22 mouse cellular contexts compared by ENCODE assay signal in the genomic region with DNA sequence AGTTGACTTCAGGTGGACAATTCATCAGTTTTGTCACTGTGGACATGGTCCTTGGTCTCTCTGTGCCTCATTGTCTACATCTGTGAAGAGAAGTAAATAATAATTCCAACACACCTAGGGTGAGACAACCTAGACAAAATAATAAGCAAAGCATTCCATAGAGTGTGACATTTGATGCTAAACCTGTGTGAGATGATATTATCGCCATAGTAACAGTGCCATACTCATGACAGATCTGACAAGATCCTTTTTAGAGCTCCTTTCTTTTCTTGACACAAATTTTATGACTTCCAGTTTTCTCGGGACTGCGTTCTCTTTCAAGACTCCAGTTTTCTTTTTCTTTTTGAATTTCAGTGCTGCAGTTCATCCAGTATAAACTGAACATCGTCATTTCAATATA.
DNase-seq lines count a peak whose midpoint lies in the region; ATAC-seq and TF ChIP-seq lines count a peak whose summit lies in the region.
"Had no signal": no experiment of that assay in that cellular context is flagged by ENCODE, and none has a peak within 500 bp of the region (broad histone marks: within the 10 kb centered on the region; RNA-seq: fewer than 3 reads in every experiment).

No protein-coding gene starts in this region.

- no peak overlapping the region for H3K9ac ChIP-seq in forebrain, embryonic 13.5 days
- no peak overlapping the region for H3K9ac ChIP-seq in forebrain, embryonic 15.5 days (replicated peaks)
- H3K9ac ChIP-seq in forebrain, embryonic 16.5 days (replicated peaks; ENCODE audit: low read depth, low read length): no peak overlapping the region
- no peak overlapping the region for H3K9ac ChIP-seq in forebrain, embryonic 14.5 days (ENCODE audit: low read length)
- no peak overlapping the region for H3K9ac ChIP-seq in forebrain, postnatal 0 days
- no peak overlapping the region for H3K9ac ChIP-seq in midbrain, embryonic 11.5 days (ENCODE audit: low read length)
- no peak overlapping the region for H3K9ac ChIP-seq in midbrain, embryonic 16.5 days (ENCODE audit: low read depth, low read length)

- ATAC-seq in forebrain, embryonic 13.5 days: peak; percentile 48; the same call in 1 of the 2 replicates
- no peak for ATAC-seq in forebrain, embryonic 15.5 days (replicated peaks)
- peak; percentile 59 for ATAC-seq in forebrain, embryonic 16.5 days
- ATAC-seq in forebrain, embryonic 14.5 days: no peak
- peak; percentile 82 for ATAC-seq in forebrain, postnatal 0 days
- no peak for ATAC-seq in midbrain, embryonic 11.5 days (ENCODE audit: low FRiP score)
- no peak for ATAC-seq in midbrain, embryonic 16.5 days
- ATAC-seq: activated CD4-positive, CD25-positive, alpha-beta regulatory T cell, adult 4 months; CD4-positive, CD25-positive, alpha-beta regulatory T cell, adult 4 months; Patski had no signal

- WGBS in forebrain, embryonic 13.5 days: 90% methylated on average over 4 of the region's 4 CpGs
- 82% methylated on average over 4 of the region's 4 CpGs for WGBS in forebrain, embryonic 15.5 days
- 84% methylated on average over 4 of the region's 4 CpGs for WGBS in forebrain, embryonic 16.5 days
- WGBS in forebrain, embryonic 14.5 days: 89% methylated on average over 4 of the region's 4 CpGs
- 69% methylated on average over 4 of the region's 4 CpGs for WGBS in forebrain, postnatal 0 days
- 94% methylated on average over 4 of the region's 4 CpGs for WGBS in forebrain, embryonic 10.5 days
- WGBS in midbrain, embryonic 11.5 days: 89% methylated on average over 4 of the region's 4 CpGs
- 79% methylated on average over 4 of the region's 4 CpGs for WGBS in midbrain, embryonic 16.5 days

- TF ChIP-seq CTCF in forebrain, postnatal 0 days (IDR thresholded peaks at IDR 0.05; ENCODE audit: low read depth): no peak

- H3K27me3 ChIP-seq in forebrain, embryonic 13.5 days: no peaks in the 10 kb centered on the region
- H3K27me3 ChIP-seq in forebrain, embryonic 15.5 days: no peaks in the 10 kb centered on the region
- no peaks in the 10 kb centered on the region for H3K27me3 ChIP-seq in forebrain, embryonic 16.5 days (replicated peaks; ENCODE audit: control insufficient read depth, insufficient read depth, low read length)
- H3K27me3 ChIP-seq in forebrain, embryonic 14.5 days (replicated peaks; ENCODE audit: control insufficient read depth, insufficient read depth, low read length): no peaks in the 10 kb centered on the region
- H3K27me3 ChIP-seq in forebrain, postnatal 0 days (ENCODE audit: insufficient read depth, low read length): no peaks in the 10 kb centered on the region
- H3K27me3 ChIP-seq in forebrain, embryonic 10.5 days (ENCODE audit: poor library complexity, severe bottlenecking): no peaks in the 10 kb centered on the region
- H3K27me3 ChIP-seq in midbrain, embryonic 11.5 days (ENCODE audit: control insufficient read depth, insufficient read depth, low read length): no peaks in the 10 kb centered on the region
- no peaks in the 10 kb centered on the region for H3K27me3 ChIP-seq in midbrain, embryonic 16.5 days (ENCODE audit: control insufficient read depth, insufficient read depth, low read depth, low read length)
- H3K27me3 ChIP-seq: CH12.LX, Patski had no signal

- no peak for DNase-seq in forebrain, embryonic 14.5 days (ENCODE audit: low spot score)
- no peak for DNase-seq in forebrain, postnatal 0 days
- no peak for DNase-seq in forebrain, embryonic 10.5 days (ENCODE audit: extremely low spot score, low spot score)
- DNase-seq in midbrain, embryonic 11.5 days (ENCODE audit: low spot score, missing footprints): peak; percentile 47
- DNase-seq: adrenal gland, adult 2 months; adrenal gland, adult 8-10 months; adrenal gland, postnatal 10 days; adrenal gland, postnatal 14 days; adrenal gland, postnatal 25 days; adrenal gland, postnatal 36 days; B cell, adult 2 months; cerebellum, adult 11 months; cerebellum, adult 11-12 months had no signal

- H3K4me3 ChIP-seq in forebrain, embryonic 13.5 days: no peak overlapping the region
- no peak overlapping the region for H3K4me3 ChIP-seq in forebrain, embryonic 15.5 days
- no peak overlapping the region for H3K4me3 ChIP-seq in forebrain, embryonic 16.5 days (replicated peaks; ENCODE audit: low read length)
- H3K4me3 ChIP-seq in forebrain, embryonic 14.5 days (ENCODE audit: low read depth, low read length): no peak overlapping the region
- H3K4me3 ChIP-seq in forebrain, postnatal 0 days (ENCODE audit: low read depth, low read length): no peak overlapping the region
- no peak overlapping the region for H3K4me3 ChIP-seq in forebrain, embryonic 10.5 days
- no peak overlapping the region for H3K4me3 ChIP-seq in midbrain, embryonic 11.5 days (ENCODE audit: low read depth, low read length)
- no peak overlapping the region for H3K4me3 ChIP-seq in midbrain, embryonic 16.5 days (ENCODE audit: low read depth, low read length)

- no peaks in the 10 kb centered on the region for H3K9me3 ChIP-seq in forebrain, embryonic 13.5 days (replicated peaks)
- no peaks in the 10 kb centered on the region for H3K9me3 ChIP-seq in forebrain, embryonic 15.5 days
- H3K9me3 ChIP-seq in forebrain, embryonic 16.5 days (ENCODE audit: control insufficient read depth, low read length): no peaks in the 10 kb centered on the region
- no peaks in the 10 kb centered on the region for H3K9me3 ChIP-seq in forebrain, embryonic 14.5 days (replicated peaks; ENCODE audit: control insufficient read depth, low read length)
- H3K9me3 ChIP-seq in forebrain, postnatal 0 days (ENCODE audit: low read length): no peaks in the 10 kb centered on the region
- no peaks in the 10 kb centered on the region for H3K9me3 ChIP-seq in forebrain, embryonic 10.5 days
- no peaks in the 10 kb centered on the region for H3K9me3 ChIP-seq in midbrain, embryonic 11.5 days (ENCODE audit: control insufficient read depth, low read length)
- no peaks in the 10 kb centered on the region for H3K9me3 ChIP-seq in midbrain, embryonic 16.5 days (replicated peaks; ENCODE audit: control insufficient read depth, low read length, poor library complexity, severe bottlenecking)

- H3K36me3 ChIP-seq in forebrain, embryonic 13.5 days (ENCODE audit: poor library complexity, severe bottlenecking): no peaks in the 10 kb centered on the region
- no peaks in the 10 kb centered on the region for H3K36me3 ChIP-seq in forebrain, embryonic 15.5 days
- no peaks in the 10 kb centered on the region for H3K36me3 ChIP-seq in forebrain, embryonic 16.5 days (ENCODE audit: control insufficient read depth, insufficient read depth)
- no peaks in the 10 kb centered on the region for H3K36me3 ChIP-seq in forebrain, embryonic 14.5 days (ENCODE audit: control insufficient read depth, insufficient read depth, low read length)
- H3K36me3 ChIP-seq in forebrain, postnatal 0 days (ENCODE audit: insufficient read depth): no peaks in the 10 kb centered on the region
- H3K36me3 ChIP-seq in forebrain, embryonic 10.5 days (replicated peaks): no peaks in the 10 kb centered on the region
- H3K36me3 ChIP-seq in midbrain, embryonic 11.5 days (ENCODE audit: control insufficient read depth, insufficient read depth, low read length): no peaks in the 10 kb centered on the region
- H3K36me3 ChIP-seq in midbrain, embryonic 16.5 days (ENCODE audit: control insufficient read depth, insufficient read depth, low read length): no peaks in the 10 kb centered on the region
- H3K36me3 ChIP-seq: G1E had no signal

- H3K4me1 ChIP-seq in forebrain, embryonic 13.5 days: 0 out of 2 replicates have a peak, but pooled peaks cover 2% of the 10 kb centered on the region
- no peaks in the 10 kb centered on the region for H3K4me1 ChIP-seq in forebrain, embryonic 15.5 days
- H3K4me1 ChIP-seq in forebrain, embryonic 16.5 days (replicated peaks; ENCODE audit: control insufficient read depth, insufficient read depth, low read length): no peaks in the 10 kb centered on the region
- H3K4me1 ChIP-seq in forebrain, embryonic 14.5 days (ENCODE audit: control insufficient read depth, insufficient read depth, low read length): no peaks in the 10 kb centered on the region
- H3K4me1 ChIP-seq in forebrain, postnatal 0 days (ENCODE audit: insufficient read depth): peaks cover 3% of the 10 kb centered on the region; the same call in 1 of the 2 replicates
- H3K4me1 ChIP-seq in forebrain, embryonic 10.5 days: no peaks in the 10 kb centered on the region
- no peaks in the 10 kb centered on the region for H3K4me1 ChIP-seq in midbrain, embryonic 11.5 days (ENCODE audit: control insufficient read depth, insufficient read depth, low read length)
- H3K4me1 ChIP-seq in midbrain, embryonic 16.5 days (ENCODE audit: control insufficient read depth, insufficient read depth, low read length): no peaks in the 10 kb centered on the region; the same call in 1 of the 2 replicates

- no peak overlapping the region for H3K27ac ChIP-seq in forebrain, embryonic 13.5 days
- H3K27ac ChIP-seq in forebrain, embryonic 15.5 days (replicated peaks): no peak overlapping the region
- H3K27ac ChIP-seq in forebrain, embryonic 16.5 days (ENCODE audit: low read length): peak overlapping the region; percentile 28; the same call in 1 of the 2 replicates
- H3K27ac ChIP-seq in forebrain, embryonic 14.5 days (ENCODE audit: low read depth, low read length): no peak overlapping the region
- 0 out of 2 replicates have a peak overlapping the region, but pooled peaks have one; percentile 30 for H3K27ac ChIP-seq in forebrain, postnatal 0 days (ENCODE audit: low read depth, low read length)
- H3K27ac ChIP-seq in forebrain, embryonic 10.5 days: no peak overlapping the region
- H3K27ac ChIP-seq in midbrain, embryonic 11.5 days (ENCODE audit: low read depth, low read length): no peak overlapping the region
- no peak overlapping the region for H3K27ac ChIP-seq in midbrain, embryonic 16.5 days (ENCODE audit: low read length)

- H3K4me2 ChIP-seq in forebrain, embryonic 13.5 days: no peak overlapping the region
- H3K4me2 ChIP-seq in forebrain, embryonic 15.5 days (replicated peaks): no peak overlapping the region
- H3K4me2 ChIP-seq in forebrain, embryonic 16.5 days (ENCODE audit: low read length): no peak overlapping the region
- no peak overlapping the region for H3K4me2 ChIP-seq in forebrain, embryonic 14.5 days (ENCODE audit: low read length)
- H3K4me2 ChIP-seq in forebrain, postnatal 0 days (ENCODE audit: low read depth): no peak overlapping the region
- H3K4me2 ChIP-seq in midbrain, embryonic 11.5 days: no peak overlapping the region
- no peak overlapping the region for H3K4me2 ChIP-seq in midbrain, embryonic 16.5 days (ENCODE audit: low read length)

Comparison
In these comparisons a context has a peak if more than half of its experiments do, and no peak if none do; other contexts are left out.
1. ATAC-seq: peak in forebrain, embryonic 13.5 days (single experiment), forebrain, embryonic 16.5 days (single experiment) and forebrain, postnatal 0 days (single experiment); none in forebrain, embryonic 15.5 days (single experiment), forebrain, embryonic 14.5 days (single experiment), midbrain, embryonic 11.5 days (single experiment) and midbrain, embryonic 16.5 days (single experiment).
2. H3K27ac ChIP-seq: peak in forebrain, embryonic 16.5 days (single experiment) and forebrain, postnatal 0 days (single experiment); none in forebrain, embryonic 13.5 days (single experiment), forebrain, embryonic 15.5 days (single experiment), forebrain, embryonic 14.5 days (single experiment), forebrain, embryonic 10.5 days (single experiment), midbrain, embryonic 11.5 days (single experiment) and midbrain, embryonic 16.5 days (single experiment).